Mouse (Mus musculus): ENCODE measurements around the gene Rsph14.

Rsph14 gene

DNA sequence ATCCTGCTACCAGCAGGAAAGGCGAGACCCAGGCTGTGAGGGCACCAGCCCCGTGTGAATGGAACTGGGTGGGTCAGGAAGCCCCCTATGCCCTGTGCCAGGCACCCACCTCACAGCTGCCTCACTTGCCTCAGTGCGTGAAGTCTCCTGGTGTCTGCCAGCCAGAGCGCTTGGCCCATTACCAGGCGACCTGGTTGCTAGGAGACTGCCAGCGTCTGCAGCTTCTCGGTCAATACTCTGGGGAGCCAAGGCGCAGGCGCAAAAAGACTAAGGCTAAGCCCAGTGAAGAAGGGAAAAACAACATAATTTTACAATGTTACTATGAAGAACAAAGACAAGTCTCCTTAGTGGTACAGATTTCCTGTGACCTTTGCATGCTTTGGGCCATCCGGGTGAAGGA lies at the start of gene Rsph14:
TSS of gene Rsph14 (minus strand) at position 192 of the 400 bp plus-strand sequence.
- peak; percentile 91 to 95 for DNase-seq

DNA sequence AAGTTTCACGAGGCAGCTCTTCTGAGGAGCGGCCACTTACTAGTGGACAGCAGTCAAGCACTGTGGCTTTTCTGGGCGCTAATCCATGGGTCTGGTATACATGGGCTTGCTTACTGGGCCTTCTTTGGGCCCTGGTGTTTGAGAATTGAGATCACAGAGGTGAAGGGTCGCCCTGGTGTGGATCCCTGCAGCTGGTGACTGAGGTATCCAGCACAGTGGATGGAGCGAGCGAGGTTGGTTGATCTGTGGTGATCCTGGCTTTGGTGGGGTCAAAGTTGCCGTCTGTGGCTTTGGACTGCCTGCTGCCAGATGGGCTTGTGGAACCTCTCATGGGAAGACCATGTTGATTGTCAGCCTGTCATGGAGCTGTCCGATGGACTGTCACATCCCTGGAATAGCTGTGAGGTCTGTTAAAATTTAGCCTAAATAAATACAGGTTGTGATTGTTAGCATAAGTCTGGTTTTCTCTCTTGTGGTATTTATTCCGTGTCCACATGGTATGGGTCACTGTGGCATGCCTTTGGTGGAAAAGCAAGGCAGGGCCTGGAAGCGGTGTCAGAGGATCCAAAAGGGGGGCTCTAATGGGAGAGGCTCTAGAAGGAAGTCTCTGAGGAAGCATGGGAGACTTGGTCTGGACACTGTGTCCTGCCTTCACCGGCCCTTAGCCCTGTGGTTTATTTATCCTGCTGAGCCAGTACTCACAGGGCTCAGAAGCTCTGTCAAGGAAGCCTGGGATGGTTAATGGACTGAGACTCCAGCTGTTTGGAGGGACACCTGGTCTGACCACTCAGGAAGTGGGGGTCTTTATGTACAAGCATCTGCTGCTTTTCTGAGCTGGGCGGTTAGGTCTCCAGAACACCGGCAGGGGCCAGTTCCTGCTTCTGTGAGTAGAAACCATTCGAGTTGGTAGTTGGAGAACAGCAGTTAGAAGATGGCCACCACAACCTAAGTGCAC lies 46.1 kb upstream of the Rsph14 start:
- no peak for DNase-seq

DNA sequence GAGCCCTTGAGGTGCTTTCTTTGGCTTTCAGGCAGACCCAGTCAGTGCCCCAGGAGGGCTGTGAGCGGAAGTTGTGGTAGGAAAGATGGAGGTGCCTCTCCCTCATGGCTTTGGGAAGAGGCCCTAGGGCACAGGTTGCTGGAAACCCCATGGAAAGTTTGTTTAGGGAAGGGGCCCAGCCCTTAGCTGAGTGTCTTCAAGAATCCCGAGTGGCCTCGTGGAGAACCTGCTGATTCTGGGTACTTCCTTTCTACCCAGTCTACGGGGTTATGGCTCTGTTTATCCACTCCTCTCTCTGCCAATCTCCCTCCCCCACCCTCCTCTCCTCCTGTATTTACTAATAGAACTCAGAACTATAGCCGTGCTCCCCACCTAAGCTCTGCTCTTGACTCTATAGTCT lies 43.3 kb upstream of the Rsph14 start:
- DNase-seq, result no peak

- no peak for DNase-seq
Observed at GRCm38 (mm10) chr10:75070281-75070976, 38.0 kb upstream of the Rsph14 start.

DNA sequence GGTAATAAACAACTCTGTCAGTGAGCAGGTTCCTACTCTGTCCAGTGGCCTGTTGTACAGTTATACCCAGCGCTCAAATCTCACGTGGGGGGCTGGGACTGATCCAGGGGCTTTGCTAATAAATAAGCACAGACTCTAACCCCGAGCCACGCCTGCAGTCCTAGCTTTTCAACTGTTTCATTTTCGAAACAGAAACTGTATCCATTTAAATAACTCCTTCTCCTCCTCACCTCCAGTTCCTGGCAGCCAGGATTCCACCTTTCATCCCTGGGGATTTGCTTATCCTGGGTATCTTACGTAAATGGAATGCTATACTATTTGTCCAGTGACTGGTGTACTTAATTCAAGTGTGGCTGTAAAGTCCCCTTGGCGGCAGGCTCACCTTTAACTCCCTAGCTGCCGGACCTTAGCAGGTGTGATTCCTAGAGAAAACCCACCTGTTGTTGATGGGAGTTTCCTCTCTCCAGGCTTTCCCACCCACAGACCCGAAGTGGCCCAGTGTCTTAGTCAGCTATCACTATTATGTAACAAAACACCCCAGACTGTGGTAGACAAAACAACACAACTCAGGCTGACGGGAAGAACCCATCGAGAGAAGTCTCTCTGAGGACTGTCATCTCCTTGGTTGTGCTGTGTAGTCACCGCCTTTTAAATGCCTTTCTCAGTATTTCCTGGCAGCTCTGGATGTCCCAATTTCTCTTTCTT lies 36.4 kb upstream of the Rsph14 start:
- peak in 1 of 2 experiments; percentile 22 for DNase-seq

- no peak for DNase-seq
Observed at GRCm38 (mm10) chr10:75068086-75068485, 35.7 kb upstream of the Rsph14 start.

DNA sequence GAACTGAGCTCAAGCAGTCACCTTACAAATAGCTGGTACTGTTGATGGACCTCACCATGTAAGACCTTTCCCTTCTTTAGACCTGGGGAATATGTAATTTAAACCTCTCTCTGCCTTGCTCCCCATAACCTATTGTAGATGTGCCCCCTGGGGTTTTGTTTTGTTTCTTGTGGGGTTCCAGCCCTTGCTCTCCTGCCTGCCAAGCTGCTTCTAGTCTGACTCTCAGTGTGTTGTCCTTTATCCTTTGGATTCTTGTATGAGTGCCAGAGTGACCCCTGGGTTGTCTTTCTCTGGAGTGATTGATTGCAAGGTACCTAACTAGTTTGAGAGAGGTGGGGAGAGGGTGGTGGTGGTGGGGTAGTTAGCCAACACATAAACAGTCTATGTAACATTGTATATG lies 35.1 kb upstream of the Rsph14 start:
- DNase-seq, result no peak

- DNase-seq, result peak in 1 of 2 experiments; percentile 12
Observed at GRCm38 (mm10) chr10:75065691-75066090, 33.3 kb upstream of the Rsph14 start.

GRCm38 (mm10) chr10:75063301-75063965 lies 31.0 kb upstream of the Rsph14 start:
- peak in 1 of 2 experiments; percentile 30 for DNase-seq

DNA sequence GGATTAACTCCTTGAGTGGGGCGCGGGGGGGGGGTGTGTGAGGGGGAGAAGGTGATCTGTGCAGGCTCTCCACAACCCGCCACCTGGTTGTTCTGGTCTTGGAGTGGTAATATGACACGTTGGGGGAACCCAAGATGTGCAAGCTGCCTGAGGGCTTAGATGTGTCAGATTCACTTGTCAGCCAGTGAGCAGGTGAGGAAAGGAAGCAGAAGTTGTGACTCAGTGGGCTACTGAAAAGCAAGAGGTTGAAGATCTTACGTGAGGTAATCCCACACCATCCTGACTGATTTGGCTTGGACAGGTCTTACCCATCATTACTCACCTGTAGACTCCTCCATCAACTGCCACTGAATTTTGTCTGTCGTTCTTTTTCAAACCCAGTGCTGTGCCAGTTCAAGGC lies 30.2 kb upstream of the Rsph14 start:
- no peak for DNase-seq

DNA sequence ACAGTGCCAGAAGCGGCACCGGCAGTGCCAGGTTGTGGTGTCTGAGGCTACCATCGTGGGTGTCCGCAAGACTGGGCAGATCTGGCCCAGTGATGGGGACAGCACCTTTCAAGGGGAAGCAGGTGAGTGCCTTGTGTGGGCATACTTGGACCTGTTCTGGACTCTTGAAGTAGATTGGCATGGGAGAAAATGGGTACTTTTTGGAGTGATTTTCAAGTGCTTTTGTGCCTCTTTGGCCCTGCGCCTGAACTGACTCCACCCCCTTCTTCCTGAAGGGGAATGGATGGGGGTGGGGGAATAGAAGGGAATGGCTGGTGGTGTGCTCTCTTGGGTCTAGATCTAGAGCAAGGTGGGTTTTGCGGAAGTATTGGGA lies 29.8 kb upstream of the Rsph14 start:
- DNase-seq, result peak; percentile 57 to 61

GRCm38 (mm10) chr10:75061341-75062188 lies 29.2 kb upstream of the Rsph14 start:
- peak; percentile 55 to 64 for DNase-seq

DNA sequence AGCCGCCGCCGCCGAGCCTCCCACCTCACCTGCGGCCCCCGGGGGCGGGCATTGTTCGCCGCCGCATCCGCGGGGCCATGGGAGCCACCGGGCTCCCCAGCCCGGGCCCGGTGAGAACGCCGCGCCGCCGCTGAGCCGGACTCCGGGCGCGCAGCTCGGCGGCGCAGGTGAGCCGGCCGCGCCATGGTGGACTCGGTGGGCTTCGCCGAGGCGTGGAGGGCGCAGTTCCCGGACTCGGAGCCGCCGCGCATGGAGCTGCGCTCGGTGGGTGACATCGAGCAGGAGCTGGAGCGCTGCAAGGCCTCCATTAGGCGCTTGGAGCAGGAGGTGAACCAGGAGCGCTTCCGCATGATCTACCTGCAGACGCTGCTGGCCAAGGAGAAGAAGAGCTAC lies 28.5 kb upstream of the Rsph14 start:
- peak; percentile 62 to 69 for DNase-seq

- peak; percentile 88 to 91 for DNase-seq
Observed at GRCm38 (mm10) chr10:75060217-75060842, 27.9 kb upstream of the Rsph14 start, which contains the start of gene Bcr. Gene Bcr, plus strand, starts transcription at chr10:75060592.

DNA sequence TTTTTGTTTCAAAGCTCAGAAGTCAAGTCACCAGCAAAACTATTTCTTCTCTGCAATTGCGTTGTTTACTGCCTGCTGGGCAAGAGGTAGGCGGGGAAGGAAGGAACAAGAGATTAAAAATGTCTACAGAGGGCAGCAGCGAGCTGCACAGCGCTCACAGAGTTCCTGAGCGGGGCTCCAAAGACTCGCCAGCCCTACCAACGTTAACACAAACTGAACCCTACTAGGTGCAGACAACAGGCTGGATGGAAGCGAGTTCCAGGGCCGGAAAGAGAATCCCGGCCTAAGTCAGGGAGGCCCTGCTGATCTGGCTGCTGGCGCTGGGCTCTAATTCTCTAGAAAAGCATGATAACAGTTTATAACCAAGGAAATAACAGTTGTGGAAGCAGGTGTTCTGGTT lies 27.0 kb upstream of the Rsph14 start:
- DNase-seq, result peak; percentile 85 to 88

DNA sequence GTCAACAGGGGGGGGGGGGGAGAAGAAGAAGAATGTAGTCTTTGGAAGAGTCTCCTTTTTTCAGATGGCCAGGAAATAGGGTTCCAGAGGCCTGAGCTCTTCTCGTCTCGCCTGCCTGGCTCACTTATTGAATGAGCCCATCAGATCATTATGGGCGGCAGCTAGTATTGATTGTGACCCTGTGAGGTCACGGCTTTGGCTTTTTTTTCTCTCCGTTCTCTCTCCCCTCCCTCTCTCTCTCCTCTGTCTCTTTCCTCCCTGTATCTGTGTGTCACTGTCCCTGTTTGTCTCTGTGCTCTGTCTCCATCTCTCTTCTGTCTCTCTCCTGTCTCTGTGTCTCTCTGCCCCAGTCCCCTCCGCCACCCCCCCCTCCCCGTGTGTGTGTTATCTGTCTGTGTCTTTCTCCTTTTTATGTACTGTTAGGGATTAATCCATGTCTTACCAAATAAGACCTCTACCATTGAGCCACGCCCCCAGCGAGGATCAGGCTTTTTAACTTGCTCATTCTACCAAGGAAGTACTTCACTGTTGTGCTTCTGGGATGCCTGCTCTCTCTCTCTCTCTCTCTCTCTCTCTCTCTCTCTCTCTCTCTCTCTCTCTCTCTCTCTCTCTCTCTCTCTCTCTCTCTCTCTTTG lies 26.5 kb upstream of the Rsph14 start:
- peak in 1 of 2 experiments; percentile 32 for DNase-seq

GRCm38 (mm10) chr10:75058336-75058735 lies 25.9 kb upstream of the Rsph14 start:
- no peak for DNase-seq

GRCm38 (mm10) chr10:75056255-75056654 lies 23.9 kb upstream of the Rsph14 start:
- peak in 1 of 2 experiments; percentile 45 for DNase-seq

GRCm38 (mm10) chr10:75055672-75056071 lies 23.3 kb upstream of the Rsph14 start:
- no peak for DNase-seq

GRCm38 (mm10) chr10:75054125-75054524 lies 21.7 kb upstream of the Rsph14 start:
- DNase-seq, result peak; percentile 51 to 67

- no peak for DNase-seq
Observed at GRCm38 (mm10) chr10:75053655-75054054, 21.3 kb upstream of the Rsph14 start.
